Mouse (Mus musculus): ENCODE measurements at regions not wholly inside any gene's neighbourhood (a gene's known extent, or its start where the extent isn't known, plus 50 kb on each side); places are given as distances from the start of the nearest gene placed in this dataset.
"Not testable (repeated sequence)": the region's sequence is repeated elsewhere in the genome, so short reads cannot be mapped to it uniquely, and the experiment has no call there.

- TF ChIP-seq POLR2A (IDR thresholded peaks at IDR 0.05; ENCODE audit: borderline replicate concordance, low read depth, low read length); CTCF (IDR thresholded peaks at IDR 0.05; ENCODE audit: low read depth, low read length): not testable (repeated sequence)
Measured at GRCm38 (mm10) chr2:117477503-117477902, 134.7 kb upstream of the Rasgrp1 start.
